Mouse (Mus musculus) urinary bladder, postnatal 10 days (tissue): ENCODE results near the gene Prss29.
A peak's percentile ranks its signal among the peaks of the same experiment; 100 is the strongest.

Source experiments
- DNase-seq: peaks from one replicate; pipeline ENCODE4 v3.0.0; 2022; ENCODE audit warnings: low spot score

Gene Prss29

DNA sequence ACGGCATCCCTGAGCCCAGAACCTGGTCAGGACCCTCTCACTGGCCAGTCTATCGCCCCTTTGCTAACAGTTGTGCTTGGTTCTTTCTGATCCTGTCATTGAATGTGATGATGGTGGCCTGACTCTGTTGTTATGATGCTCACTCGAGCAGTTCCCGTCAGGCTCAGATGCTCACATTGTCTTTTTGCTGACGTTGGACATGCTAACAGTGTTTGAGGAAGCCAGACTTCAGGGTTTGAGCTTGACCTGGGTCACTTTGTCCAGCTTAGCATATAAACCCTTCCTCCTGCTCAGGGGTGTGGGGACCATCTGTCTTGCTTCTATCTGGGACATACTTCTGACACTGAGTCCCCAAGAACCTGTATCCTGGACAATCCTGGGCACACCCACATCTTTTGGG, at the start of gene Prss29:
Gene Prss29, plus strand, starts transcription at position 301 of the 400 bp plus-strand sequence.
- DNase-seq: no peak

GRCm38 (mm10) chr17:25270795-25271335, 47.6 kb upstream of the Prss29 start:
- no peak for DNase-seq

DNA sequence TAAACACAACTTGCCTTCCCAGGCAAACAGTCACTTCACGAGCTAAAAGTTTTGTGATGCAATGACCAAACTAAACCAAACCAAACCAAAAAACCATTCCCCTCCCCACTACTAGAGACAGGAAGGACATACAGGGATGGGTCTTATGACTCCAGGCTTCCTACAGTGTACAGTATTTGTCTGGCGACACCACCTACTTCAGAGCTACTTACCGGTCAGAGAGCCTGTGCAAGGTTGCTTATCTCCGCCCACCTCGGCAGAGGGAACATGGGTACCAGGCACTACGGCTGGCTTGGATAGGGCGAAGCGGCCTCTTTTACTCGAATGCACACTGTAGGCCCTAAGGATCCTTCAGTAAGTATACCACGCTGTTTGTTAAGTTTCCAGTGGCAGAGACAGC, 46.1 kb upstream of the Prss29 start:
- DNase-seq: no peak

- DNase-seq: peak; percentile 54
Measured at GRCm38 (mm10) chr17:25272951-25273705, 45.3 kb upstream of the Prss29 start.

- peak; percentile 62 for DNase-seq
Measured at GRCm38 (mm10) chr17:25273706-25274501, 44.5 kb upstream of the Prss29 start.

GRCm38 (mm10) chr17:25274571-25275346, 43.7 kb upstream of the Prss29 start, which contains the start of gene Ube2i:
Ube2i (minus strand) TSS chr17:25274622.
- DNase-seq: no peak

DNA sequence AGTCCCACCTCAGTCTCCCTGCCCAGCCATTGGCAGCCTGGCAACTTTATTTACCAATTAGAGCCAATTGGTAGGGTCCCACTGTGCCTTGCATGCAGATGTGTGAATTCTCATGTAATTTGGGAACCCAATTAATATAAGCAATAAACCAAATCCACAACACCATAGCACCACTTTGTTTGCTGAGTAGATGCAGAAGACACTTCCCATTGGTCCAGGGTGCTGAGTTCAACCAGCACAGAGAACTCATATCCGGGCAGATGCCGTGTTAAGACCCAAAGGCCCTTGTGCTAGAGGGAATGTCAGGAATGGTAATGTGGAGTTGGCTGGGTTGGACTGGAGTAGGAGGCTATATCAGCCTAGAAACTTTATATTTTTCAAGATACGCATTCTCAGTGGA, 42.6 kb upstream of the Prss29 start:
- no peak for DNase-seq

DNA sequence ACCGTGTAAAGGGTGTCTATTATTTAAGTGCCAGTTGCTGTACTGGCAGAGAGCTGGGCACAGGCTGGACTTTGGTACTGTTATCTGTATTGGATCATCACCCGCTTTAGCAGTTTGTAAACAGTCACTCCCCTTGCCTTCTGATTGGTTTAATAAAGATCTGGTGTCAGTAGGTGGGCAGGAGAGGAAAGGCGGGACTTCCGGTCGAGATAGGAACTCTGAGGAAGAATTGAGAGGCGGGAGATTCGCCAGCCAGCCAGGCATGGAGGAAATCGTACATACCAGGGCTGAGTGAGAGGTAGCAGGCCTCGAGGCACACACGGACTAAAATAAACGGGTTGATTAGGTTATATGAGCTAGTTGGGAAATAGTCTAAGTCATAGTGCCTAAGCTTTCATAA, 36.3 kb upstream of the Prss29 start:
- DNase-seq: no peak

DNA sequence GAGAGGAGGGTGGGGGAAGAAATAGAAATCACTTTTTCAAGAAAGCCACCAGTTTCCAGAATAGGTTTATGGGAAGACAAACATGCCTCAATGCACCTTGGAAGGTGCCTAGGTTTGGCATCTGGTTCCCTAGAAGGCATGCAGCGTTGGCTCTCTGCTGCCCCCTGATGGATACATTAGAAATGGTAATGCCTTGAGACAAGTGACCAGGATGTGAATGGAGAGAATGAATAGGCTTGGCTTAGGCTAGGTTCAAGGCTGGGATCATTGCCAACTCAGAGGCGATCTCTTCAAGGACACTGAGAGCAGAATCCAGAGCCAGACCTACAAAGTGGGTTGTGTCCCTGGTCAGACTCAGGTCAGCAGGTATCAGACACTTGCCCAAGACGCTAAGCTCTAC, 33.4 kb upstream of the Prss29 start:
- DNase-seq: no peak

- DNase-seq: no peak
Measured at GRCm38 (mm10) chr17:25288842-25289241, 29.6 kb upstream of the Prss29 start.

DNA sequence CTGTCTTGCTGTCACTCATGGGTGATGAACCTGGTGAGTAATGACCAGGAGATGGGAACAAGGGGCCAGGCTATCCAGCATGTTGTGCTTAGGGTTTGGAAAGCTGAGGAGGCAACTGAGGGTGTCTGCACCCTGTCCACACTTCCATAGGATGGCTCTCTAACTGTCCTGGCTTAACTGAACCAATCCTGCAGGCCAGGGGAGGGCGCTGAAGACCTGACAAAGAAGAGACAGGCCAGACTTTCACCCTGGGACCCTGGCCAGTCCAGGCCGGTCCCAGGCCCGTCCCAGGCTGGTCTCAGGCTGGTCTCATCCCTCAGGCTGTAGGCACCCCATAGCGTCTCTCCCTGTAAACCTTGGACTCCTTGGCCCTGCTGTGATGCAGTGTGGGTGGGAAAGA, 28.0 kb upstream of the Prss29 start:
- DNase-seq: no peak

GRCm38 (mm10) chr17:25293495-25293894, 25.0 kb upstream of the Prss29 start:
- DNase-seq: no peak

- DNase-seq: no peak
Measured at GRCm38 (mm10) chr17:25294111-25294510, 24.3 kb upstream of the Prss29 start.

- DNase-seq: no peak
Measured at GRCm38 (mm10) chr17:25298094-25298493, 20.4 kb upstream of the Prss29 start, which contains the start of gene Prss34. Prss34 (plus strand) TSS chr17:25298394.

DNA sequence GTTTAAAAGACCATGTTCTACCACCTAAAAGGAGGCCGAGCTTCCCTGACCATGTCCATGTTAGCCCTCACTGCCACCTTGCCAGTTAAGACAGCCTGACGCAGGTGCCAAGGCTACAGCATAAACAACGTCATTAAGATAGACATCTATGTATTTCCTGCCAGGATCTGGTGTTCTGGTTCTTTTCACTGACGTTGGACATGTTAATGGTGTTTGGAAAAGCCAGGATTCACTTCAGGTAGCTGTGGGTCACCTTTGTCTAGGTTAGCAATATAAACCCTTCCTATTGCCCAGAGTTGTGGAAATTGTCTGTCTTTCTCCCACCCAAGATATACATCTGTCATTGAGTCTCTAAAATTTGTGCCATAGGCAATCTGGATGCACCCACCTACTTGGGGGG, 10.1 kb upstream of the Prss29 start, which contains the start of gene Prss28:
Gene Prss28, plus strand, starts transcription at position 301 of the 400 bp plus-strand sequence.
- no peak for DNase-seq

DNA sequence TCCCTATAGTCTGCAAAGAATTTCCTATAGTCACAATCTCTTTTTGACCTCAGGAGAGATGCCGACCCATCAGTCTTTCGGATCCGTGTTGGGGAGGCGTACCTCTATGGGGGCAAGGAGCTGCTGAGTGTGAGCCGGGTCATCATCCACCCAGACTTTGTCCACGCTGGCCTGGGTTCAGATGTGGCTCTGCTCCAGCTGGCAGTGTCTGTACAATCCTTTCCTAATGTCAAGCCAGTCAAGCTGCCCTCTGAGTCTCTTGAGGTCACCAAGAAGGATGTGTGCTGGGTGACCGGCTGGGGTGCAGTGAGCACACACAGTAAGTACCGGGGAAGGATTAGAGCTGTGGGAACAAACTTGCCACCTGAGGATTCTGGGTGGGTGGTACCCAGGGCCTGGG, 2.4 kb downstream of the Prss29 start:
- no peak for DNase-seq

DNA sequence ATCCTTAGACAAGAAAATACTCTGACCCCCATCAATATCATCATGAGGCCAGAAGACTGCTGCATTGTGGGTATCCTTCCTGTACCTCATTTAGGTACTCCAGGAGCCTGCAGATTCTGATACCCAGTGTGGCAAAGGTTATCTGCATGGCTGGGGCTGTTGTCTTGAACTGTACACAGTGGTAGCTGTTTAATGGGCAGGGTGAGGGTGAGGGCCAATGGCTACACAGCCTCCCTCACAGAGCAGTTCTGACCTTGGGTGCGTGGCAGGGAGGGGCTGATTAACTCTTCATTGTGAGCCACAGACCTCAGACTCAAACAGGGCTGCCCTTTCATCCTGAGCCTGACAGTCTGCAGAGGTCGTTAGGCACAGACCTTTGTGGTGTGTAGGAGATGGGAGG, 4.5 kb downstream of the Prss29 start:
- DNase-seq: no peak

GRCm38 (mm10) chr17:25332321-25332720, 13.9 kb downstream of the Prss29 start:
- no peak for DNase-seq

DNA sequence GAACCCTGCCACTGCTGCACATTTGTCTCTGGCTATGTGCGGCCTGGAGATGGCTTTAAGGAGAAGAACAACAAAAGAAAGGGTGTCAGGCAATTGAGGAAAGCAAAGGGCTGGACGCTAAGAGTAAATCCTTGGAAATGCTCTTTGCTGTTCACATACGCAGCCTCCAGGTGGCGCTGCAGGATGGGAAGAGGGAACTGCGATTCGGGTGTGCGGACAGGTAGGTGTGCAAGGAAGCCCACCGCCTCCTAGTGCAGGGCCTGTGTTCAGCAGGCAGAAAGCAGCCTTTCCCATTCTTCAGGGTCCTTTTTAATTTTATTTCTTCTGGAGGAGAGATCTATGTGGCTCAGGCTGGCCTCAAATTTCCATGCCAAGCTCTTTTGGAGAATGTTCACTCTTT, 15.5 kb downstream of the Prss29 start:
- DNase-seq: no peak

- DNase-seq: no peak
Measured at GRCm38 (mm10) chr17:25338218-25338617, 19.8 kb downstream of the Prss29 start.

- no peak for DNase-seq
Measured at GRCm38 (mm10) chr17:25340003-25340402, 21.5 kb downstream of the Prss29 start.

- no peak for DNase-seq
Measured at GRCm38 (mm10) chr17:25341490-25341889, 23.0 kb downstream of the Prss29 start.
